Mouse (Mus musculus) heart, postnatal 4 days (tissue): ENCODE results near the gene Fbxw8. TPM values are rescaled to one million over a fixed set of nuclear protein-coding genes. Genes with fewer than 3 reads are reported as not detected.

Experiments used
- DNase-seq: peaks from one replicate; pipeline ENCODE4 v3.0.0; 2021
- total RNA-seq, 2 experiments: library from RNA; stranded (reverse); gene quantifications; 2 replicates each; pipeline ENCODE4 v1.2.3; 2021

Gene Fbxw8
- 10 to 100 TPM; 54.9 to 61.1 TPM for total RNA-seq

- peak; percentile 95 for DNase-seq
These were observed at the start of gene Fbxw8 for GRCm38 (mm10) chr5:118154839-118155564. Gene Fbxw8, minus strand, starts transcription at chr5:118155464.

GRCm38 (mm10) chr5:118204675-118205440 is 49.6 kb upstream of the Fbxw8 start:
- no peak for DNase-seq

- no peak for DNase-seq
These were observed 44.4 kb upstream of the Fbxw8 start for GRCm38 (mm10) chr5:118199670-118200069.

DNA sequence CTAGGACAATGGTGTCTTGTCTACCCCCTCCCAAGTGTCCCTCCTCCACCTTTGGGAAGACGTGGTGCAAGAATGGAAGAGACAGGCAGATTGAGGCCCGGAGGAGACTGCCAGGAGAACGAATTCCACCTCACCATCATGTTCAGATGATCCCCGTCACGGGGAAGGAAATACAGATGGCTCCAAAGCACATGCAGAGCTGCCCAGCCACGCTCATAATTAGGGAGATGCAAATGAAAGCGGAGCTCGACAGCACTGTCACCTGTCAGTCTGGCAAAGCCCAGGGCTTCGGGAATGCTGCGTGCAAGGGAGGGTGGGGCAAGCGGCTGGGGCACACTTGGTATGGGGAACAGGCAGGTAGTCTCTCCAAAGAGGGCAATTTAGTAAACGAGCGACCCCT is 42.2 kb upstream of the Fbxw8 start:
- no peak for DNase-seq

DNA sequence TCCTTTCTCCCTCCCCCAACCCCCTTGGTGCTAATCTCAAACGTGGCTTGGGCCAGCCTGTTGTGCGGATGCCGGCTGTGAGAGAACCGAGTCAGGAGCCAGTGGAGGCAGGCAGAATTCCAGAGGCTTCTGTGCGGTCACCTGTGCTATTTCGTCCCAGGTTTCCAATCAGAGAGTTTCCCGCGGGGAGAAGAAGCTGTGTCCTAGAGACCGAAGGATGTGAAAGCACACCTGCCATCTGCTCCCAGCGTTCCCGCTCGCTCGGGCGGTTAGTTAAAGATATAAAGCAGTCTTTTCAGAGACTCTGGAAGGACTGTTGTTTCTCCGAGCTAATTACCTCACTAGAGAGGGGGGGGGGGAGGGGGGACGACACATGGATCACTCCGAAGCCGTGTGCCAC is 37.0 kb upstream of the Fbxw8 start:
- no peak for DNase-seq

- no peak for DNase-seq
These were observed 35.2 kb upstream of the Fbxw8 start for GRCm38 (mm10) chr5:118190491-118190890.

DNA sequence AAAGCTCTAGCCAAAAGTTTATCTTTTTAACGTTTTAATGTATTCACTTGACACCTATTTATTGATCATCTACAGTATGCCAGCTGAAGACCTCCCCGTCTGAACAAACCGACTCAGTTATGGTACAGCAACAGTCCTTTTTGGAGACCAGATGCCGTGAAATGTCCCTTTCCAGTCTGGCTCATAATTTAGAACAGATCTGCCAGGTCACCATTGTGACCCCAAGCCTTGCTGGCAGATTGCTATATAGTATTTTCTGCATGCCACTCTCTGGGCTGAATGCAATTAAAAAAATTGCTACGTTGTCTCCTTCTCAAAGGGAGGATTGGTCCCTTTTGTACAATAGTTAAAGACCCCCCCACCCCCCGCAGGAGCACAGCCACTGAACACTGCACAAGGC is 33.1 kb upstream of the Fbxw8 start:
- no peak for DNase-seq

DNA sequence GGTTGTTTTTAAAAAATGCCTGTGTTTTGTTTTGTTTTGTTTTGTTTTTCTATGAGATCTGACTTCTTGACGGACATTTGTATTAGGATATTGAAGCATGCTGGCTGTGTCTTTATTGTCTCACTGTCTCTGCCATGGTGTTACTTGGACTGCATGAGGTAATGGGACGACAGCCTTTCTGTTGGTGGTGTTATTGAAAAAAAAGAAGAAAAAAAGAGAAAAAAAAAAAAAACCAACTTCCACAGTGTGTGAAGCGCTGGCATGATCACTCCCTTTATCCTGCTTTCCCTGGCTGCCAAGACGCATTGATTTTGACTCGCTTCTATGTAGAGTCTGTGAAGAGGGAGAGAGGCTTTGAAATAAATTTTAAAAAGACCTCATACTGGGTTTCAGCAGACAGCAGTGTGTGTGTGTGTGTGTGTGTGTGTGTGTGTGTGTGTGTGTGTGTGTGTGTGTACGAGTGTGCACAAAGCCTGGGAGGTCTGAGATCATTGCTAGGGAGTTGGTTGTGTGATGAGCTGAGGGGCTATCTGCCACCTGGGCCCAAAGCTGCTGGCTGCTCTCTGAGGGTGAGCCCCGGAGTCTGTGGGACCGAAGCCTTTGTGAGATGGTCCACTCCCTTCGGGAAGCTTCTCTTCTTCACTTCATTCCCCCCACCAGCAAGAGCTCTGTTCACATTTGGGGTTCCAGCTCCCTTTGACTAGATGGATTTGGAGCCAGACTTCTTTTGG is 31.8 kb upstream of the Fbxw8 start:
- DNase-seq = no peak

DNA sequence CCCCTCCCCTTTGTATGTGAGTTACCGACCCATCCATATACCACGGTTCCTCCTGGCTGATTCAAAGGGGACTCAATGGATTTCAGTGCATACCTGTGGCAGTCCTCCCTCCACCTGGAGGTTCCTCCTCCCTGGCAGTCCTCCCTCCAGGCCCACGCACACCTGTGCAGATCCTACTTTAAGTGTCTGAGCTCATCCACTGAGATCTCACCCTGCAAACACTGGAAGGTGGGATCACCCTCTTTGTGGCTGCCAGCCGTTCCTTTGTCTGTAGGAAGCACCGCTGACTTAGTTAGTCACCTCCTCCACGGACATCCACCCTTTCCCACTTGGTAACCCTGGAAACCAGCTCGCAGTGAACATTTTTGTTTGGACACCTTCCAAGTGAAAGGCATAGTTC is 22.4 kb upstream of the Fbxw8 start:
- DNase-seq = no peak

DNA sequence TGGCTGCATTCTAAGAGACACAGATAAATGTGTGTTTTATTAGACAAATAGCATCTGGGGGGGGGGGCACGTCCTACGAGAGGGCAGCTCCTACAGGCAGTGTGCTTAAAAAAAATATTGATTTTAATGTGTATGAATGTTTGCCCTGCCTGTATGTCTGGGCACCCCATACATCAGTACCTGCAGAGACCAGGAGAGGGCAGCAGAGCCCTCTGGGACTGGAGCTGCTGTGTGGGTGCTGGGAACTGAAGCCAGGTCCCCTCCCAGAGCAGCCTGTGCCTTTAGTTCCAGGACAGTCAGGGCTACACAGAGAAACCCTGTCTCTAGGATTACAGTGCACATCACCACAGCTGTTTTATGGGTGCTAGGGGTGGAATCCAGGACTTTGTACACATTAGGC is 19.9 kb upstream of the Fbxw8 start:
- no peak for DNase-seq

GRCm38 (mm10) chr5:118174310-118175009 is 19.2 kb upstream of the Fbxw8 start:
- no peak for DNase-seq

DNA sequence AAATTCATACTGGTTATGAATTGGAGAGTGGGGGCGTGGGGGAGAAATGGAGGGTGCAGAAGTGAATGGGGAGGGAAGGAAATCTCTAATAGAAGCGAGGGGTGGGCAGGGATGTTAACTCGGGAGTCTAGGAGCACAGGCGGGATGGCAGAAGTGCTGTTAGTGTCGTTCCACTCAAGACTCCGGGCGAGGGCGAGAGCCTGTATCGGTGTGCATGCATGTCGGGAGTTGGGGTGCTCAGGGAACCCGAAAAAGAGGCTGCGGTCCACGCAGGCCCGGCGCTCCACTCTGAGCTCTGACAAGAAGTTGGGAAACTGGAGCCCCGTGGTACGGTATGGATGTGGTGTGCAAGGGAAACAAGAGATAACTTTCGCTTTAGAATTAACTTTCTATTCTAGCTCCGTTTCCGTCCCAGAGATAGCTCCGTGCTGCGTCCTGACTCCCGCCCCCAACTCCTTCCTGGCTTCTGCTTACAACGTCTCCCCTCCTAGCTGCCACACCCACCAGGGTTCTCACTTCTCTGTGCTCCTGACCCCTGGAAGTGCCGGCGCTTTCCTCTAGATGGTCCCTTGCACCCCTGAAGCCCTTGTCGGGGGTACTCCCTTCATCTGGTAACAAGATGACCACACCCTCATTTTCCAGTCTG is 16.9 kb upstream of the Fbxw8 start:
- DNase-seq = no peak

GRCm38 (mm10) chr5:118171665-118172064 is 16.4 kb upstream of the Fbxw8 start:
- no peak for DNase-seq

GRCm38 (mm10) chr5:118170888-118171529 is 15.7 kb upstream of the Fbxw8 start:
- peak; percentile 42 for DNase-seq

DNA sequence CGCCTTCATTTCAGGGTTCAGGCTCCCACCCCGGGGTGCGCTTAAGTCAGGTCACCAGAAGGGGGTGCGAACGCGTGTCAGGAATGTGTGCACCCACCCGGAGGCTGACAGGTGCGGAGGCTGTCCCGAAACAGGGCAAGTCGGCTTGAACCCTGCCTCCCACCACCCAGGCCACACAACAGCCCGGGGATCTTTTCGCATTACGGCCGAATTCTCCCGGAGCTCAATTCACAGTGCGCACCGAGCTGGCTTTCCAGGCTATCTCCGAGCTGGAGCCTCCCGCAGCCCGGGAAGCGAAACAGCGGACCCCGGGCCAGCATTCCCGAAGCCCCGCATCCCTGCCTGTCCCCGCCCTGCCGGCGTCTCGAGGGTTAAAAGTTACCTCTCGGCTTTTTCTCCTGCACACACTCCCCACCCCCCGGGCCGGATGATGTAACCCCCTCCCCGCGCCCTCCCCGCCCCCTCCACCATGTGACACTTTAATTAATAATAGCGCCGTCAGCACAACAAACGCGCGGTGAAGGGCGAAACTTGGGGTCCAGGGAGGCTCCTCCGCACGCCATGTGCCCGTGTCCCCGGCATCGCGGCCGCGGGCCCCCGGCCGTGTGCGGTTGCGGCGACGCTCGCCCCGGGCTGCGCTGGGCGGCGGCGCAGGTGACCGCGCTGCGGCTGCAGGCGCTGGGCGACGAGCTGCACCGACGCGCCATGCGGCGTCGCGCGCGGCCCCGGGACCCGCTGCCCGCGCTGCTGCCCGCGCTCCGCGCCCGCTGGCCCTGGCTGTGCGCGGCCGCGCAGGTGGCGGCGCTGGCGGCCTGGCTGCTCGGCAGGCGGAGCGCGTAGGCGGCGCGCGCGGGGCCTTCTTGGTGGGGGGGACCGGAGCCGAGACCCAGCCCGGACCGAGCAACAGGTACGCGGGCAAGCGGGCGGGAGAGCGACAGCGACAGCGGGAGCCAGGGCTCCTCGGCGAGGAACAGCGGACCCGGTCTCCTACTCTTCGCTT is 14.3 kb upstream of the Fbxw8 start:
- peak; percentile 18 for DNase-seq

DNA sequence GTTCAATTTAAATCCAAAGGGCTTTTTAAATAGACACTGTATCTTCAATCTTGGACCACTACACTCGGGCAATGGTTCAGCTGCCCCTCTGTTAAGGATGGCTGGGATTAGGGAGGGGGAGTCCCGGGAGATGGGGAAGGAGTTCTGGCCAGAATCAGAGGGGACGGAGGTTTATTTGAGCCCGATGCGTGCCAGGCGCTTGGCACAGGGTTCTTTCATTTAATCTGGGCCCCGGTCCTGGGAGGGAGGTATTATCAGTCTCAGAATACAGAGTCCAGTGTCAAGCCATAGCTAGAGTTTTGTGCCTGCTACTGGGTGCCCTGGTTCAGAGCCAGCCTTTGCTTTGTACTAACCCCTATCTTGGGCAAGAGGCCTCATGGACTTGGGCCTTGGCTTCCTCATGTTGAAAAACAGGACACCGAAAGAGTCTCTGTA is 12.3 kb upstream of the Fbxw8 start:
- no peak for DNase-seq

DNA sequence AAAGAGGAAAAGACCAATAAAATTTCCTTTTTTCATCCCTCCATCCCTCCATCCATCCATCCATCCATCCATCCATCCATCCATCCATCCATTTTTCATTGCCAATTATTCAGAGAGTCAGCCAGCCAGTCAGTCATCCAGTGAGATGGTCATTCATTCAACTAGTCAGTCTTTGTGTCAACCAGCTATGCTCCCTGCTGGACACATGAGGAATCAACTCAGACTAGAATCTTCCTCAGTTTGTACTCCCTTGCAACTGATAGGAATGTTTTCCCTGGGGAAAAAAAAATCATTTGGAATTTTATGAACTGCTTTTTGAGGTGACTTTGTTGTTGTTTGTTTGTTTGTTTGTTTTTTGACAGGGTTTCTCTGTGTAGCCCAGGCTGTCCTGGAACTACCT is 10.2 kb upstream of the Fbxw8 start:
- DNase-seq = no peak

DNA sequence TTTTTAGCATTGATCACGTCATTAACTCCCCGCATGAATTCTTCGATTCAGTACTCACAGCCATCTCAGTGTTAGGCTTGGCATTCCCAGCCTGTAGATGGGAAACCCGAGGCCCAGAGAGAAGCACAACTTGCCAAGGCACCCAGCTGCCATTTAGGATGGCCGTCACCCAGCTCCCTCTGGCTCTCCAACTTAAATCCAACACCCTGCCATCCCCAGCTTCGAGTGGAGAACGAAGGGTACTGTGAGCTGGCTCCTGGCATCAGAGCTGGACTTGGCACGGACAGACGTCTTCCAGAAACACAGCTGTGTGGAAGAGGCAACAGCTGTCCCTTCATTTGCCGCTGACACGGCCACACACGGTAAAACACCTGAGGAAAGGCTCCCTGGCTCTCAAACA is 9.3 kb upstream of the Fbxw8 start, which contains the start of gene Hrk:
Gene Hrk (plus strand): TSS at position 68 of the 400 bp plus-strand sequence.
- no peak for DNase-seq

DNA sequence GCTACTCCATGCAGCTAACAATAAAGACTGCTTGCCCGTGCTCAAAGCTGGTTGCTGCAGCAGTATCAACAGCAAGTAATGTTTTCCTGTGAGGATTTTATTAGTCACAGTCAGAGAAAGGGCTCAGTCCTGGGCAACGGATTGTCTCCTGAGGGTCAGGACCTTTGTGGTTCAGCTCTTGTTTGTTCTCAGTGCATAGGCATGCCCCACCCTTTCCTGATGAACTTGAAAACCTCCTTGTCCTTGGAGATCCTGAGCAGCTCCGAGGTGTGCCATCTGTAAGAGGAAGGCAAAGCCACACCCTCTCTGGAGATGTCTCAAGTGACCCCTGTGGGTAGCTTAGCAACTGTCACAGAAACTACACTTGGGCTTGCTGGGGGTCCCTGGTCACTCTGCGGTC is 5.4 kb upstream of the Fbxw8 start:
- no peak for DNase-seq

DNA sequence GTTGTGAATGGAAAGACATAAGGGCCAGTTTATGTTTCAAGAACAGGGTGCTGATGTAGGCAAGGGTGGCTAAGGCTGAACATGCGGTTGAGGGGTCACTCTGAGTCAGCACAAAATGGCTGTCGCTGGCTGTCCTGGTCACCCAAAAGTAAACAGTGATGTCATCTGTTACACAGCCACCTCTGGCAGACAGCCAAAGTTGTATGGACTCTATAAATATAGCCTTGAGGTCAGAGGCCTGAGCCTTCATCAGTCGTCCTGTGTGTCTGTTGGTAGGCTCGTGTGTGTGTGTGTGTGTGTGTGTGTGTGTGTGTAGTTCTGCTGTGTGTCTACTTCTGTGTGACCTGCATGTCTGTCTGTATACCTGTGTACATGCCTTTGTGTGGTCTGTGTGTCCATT is 1.7 kb upstream of the Fbxw8 start:
- peak; percentile 52 for DNase-seq
